Mouse (Mus musculus): ENCODE data around the gene Vegfa. TPM values are rescaled to one million over a fixed set of nuclear protein-coding genes. Genes with fewer than 3 reads are reported as not detected.

Gene Vegfa
- total RNA-seq, 2 experiments from 2014 or later: 137 to 152 TPM

DNA sequence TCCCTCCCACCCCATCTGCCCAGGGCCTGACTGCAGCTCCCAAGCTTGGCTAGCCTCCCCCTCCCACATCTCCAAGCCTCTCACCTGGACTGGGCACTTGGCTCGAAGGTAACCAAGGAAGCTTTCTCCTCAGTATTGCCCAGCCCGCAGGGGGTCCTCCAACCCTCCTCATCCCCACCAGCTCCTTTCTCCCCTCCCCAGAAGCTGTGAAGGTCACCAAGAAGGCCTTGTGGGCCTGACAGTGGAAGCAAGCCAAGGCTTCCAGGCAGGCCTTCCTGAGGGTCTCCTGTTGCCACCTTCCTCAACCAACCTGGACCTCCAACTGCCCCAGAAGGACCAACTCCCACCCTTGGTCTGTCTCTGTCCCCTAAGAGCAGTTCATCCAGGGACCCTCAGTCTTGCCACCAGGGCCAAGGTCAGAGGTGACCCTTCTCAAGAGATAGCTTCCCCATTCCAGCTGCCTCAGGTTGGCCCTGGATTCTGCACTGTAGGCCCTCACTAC, 3.1 kb downstream of the Vegfa start:
- intact Hi-C loops (cut with DNase I): loop anchor here (2.0 kb wide), 1 partner anchor 216 kb away; no protein-coding TSS in a partner anchor
- no peak for DNase-seq

GRCm38 (mm10) chr17:46028210-46029051, 3.7 kb downstream of the Vegfa start:
- intact Hi-C loops (cut with DNase I): loop anchor here (2.0 kb wide), 1 partner anchor 216 kb away; no protein-coding TSS in a partner anchor
- DNase-seq: no peak

DNA sequence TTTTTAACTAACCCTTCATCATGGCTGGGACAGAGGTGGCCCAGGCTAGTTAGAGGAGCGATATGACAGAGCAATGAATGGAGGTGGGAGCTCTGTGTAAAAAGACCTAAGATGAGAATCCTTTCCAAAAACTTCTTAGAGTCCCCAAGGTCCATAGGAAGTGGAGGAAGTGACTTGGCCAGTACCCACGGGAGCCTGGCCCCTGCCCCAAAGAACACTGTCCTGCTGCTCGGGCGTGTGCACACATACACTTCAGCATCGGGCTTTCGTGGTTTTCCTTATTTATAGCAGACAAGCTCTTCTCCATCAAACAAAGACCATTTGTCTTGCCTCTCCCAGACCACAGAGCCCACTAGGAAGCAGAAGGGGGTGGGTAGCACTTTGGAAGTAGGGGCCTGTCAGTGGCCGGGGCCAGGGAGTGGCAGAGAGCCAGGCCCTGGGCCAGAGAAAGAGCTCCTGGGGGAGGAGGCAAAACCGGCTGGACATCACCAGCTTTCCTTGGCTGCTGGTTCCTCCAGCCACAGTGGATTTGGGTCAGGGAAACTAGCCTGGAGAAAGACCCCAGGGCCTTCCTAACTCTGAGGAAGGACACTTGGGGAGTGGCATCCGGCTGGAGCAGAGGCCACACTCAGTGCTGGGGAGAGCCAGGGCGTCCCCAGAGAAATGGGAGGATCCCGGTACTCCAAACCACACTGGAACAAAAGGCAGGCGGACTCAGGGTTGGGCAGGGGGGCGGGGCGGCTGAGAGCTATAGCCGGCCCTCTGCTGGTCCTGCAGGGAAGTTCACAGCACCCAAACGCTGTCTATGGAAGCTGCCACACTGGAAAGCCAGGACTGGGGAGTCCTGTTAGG, 4.9 kb downstream of the Vegfa start:
- intact Hi-C loops (cut with DNase I): no loop called here
- DNase-seq: peak; percentile 62 to 67

GRCm38 (mm10) chr17:46025927-46026668, 6.1 kb downstream of the Vegfa start:
- intact Hi-C loops (cut with DNase I): no loop called here

DNA sequence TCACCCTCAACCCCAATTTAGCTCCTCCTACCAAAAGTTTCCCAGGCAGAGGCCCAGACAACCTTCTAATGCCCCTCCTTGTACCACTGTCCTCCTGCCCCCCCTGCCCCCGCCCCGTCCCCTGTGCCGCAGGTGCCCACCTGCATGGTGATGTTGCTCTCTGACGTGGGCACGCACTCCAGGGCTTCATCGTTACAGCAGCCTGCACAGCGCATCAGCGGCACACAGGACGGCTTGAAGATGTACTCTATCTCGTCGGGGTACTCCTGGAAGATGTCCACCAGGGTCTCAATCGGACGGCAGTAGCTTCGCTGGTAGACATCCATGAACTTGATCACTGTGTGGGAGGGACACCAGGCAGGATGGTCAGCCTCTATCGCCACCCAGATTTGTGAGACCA, 7.0 kb downstream of the Vegfa start:
- intact Hi-C loops (cut with DNase I): no loop called here

More at GRCm38 (mm10) chr17:46025927-46026668, 6.1 kb downstream of the Vegfa start:
- no peak for DNase-seq

DNA sequence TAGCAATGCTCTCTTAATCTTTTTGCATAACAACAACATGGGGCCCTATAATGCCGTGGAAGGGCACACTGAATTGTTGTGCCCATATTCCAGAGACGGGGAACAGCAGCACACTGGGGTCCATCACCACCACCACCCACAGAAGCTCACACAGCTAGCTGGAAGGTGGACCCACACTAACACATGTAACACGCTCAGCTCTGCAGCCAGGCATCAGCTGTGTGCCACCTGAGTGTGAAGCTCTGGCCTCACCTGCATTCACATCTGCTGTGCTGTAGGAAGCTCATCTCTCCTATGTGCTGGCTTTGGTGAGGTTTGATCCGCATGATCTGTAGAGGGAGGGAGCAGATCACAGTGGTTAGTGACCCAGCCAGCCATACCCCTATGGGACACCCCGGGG, 8.0 kb downstream of the Vegfa start:
- intact Hi-C loops (cut with DNase I): no loop called here
- no peak for DNase-seq

More for the DNA sequence above, 7.0 kb downstream of the Vegfa start:
- DNase-seq: no peak

GRCm38 (mm10) chr17:46023572-46023971, 8.6 kb downstream of the Vegfa start:
- no peak for DNase-seq
- intact Hi-C loops (cut with DNase I): no loop called here

- intact Hi-C loops (cut with DNase I): no loop called here
- DNase-seq: no peak
Measured at GRCm38 (mm10) chr17:46022934-46023333, 9.2 kb downstream of the Vegfa start.

- DNase-seq: no peak
- intact Hi-C loops (cut with DNase I): no loop called here
Measured at GRCm38 (mm10) chr17:46022427-46022826, 9.7 kb downstream of the Vegfa start.

DNA sequence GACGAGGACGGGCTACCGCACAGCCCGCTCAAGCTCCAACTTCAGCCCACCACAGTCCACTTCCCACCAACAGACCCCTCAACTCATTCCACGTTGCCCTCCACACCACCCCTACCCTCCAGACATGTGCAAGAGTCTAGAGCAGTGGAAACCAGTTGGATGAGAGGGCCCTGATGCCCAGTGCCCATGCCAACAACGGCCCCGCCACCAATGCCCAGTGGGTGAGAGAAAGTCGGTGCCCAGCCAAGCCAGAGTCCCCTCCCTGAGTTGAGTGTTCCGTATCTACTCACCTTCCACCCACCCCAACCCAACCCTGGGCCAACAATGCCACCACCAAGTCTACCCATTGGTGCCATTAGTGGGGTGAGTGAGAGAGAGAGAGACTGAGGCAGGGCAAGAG, 10.4 kb downstream of the Vegfa start:
- no peak for DNase-seq
- intact Hi-C loops (cut with DNase I): no loop called here

GRCm38 (mm10) chr17:46021173-46021572, 11.0 kb downstream of the Vegfa start:
- no peak for DNase-seq
- intact Hi-C loops (cut with DNase I): no loop called here

DNA sequence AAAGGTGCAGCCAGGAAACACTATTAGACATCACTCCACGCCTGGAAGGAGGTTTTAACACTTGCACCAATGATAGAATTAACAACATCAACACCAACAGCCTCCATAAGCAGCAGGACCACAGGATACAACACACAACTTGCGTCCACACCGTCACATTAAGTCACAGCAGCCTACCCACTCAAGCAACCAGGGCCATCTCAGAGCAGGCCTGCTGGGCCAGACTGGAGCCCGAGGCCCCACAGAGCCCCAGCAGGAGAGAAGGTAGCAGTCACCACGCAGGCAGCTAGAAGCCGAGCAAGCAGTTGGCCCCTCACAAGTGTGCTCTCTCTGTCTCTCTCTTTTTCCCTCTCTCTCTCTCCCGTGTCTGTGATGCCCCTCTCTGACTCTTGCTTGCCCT, 11.6 kb downstream of the Vegfa start:
- no peak for DNase-seq
- intact Hi-C loops (cut with DNase I): no loop called here

DNA sequence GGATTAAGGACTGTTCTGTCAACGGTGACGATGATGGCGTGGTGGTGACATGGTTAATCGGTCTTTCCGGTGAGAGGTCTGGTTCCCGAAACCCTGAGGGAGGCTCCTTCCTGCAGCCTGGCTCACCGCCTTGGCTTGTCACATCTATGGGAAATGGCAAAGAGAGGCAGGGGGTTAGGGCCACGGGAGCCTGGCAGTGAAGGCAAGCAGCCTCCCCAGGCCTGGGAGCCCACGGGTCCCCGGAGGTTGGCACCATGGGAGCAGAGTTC, 13.5 kb downstream of the Vegfa start:
- DNase-seq: no peak
- intact Hi-C loops (cut with DNase I): no loop called here

DNA sequence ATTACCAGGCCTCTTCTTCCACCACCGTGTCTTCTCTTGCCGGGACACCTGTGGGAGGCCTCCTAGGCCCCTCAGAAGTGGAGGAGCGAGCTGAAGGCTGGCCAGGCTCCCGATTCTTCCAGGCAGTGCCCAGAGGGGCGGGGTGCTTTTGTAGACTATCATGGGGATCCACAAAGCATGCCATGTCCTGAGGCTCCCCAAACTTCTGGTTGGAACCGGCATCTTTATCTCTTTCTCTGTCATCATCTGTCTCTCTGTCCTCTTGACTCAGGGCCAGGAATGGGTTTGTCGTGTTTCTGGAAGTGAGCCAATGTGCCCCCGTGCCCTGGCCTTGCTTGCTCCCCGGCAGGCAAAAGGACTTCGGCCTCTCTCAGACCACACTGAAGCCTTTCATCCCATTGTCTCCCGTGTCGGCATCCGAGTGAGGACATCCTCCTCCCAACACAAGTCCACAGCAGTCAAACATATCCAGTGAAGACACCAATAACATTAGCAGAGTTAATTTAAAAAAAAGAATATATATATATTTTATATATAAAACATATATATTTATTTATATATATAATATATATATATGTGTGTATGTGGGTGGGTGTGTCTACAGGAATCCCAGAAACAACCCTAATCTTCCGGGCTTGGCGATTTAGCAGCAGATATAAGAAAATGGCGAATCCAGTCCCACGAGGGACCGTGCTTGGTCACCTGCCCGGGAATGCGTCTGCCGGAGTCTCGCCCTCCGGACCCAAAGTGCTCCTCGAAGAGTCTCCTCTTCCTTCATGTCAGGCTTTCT, 14.0 kb downstream of the Vegfa start:
- intact Hi-C loops (cut with DNase I): no loop called here
- DNase-seq: no peak

DNA sequence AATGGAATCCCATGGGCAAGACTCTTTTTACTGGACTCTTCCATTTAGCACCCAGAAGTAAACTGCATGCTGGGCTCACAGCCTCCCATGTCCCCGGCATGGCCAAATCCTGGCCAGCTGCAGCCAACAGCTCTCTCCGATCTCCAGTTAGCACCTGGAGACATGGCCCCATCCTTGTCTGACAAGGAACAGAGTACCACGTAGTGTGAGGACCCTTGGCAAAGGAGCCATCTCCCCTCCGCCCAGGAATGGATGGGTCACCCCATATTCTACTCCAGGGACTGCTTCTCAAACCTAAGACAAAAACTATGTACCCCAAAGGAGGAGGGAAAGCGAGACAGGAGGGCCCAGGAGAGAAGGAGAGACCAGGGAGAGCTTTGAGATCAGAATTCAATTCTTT, 15.6 kb downstream of the Vegfa start:
- intact Hi-C loops (cut with DNase I): no loop called here
- DNase-seq: no peak

DNA sequence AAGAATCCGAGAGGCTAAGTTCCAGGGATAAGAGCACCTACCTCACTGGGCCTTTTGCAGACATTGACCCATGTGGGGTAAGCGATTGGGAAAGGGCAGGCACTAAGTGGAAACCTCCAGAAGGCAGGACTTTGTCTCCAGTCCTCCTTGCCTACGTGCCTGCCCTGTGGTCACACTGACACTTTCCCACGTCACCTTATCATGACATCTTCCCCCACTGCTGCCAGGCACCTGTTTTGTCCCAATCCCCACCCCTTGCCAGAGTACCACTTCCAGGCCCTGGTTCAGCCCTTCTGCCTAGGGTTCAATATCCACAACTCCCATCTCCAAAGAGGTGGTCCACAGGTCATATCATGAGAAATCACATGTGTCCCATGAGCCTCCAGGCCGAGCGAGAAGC, 16.2 kb downstream of the Vegfa start:
- intact Hi-C loops (cut with DNase I): no loop called here
- DNase-seq: no peak

- intact Hi-C loops (cut with DNase I): loop anchor here (5.0 kb wide), 1 partner anchor 78 kb away; no protein-coding TSS in a partner anchor
- no peak for DNase-seq
Measured at GRCm38 (mm10) chr17:46014935-46015334, 17.2 kb downstream of the Vegfa start.

DNA sequence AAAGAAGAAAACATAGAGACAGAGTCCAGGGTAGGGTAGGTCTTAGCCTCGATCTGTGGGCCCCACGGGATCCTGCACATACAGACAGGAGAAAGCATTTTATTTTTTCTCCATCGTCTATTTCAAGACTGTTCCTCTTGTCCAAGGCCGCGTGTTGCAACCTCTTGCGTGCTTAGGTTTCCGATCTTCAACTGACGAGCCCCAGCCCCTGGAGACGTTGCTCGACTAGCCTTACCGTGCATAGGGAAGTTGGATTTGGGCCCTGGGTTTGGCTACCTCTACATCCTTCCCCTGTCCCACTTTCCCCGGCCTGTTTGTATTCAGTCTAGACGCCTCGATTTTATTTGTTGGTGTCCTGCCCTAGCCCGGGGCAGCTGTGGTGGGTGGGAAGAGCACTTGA, 18.6 kb downstream of the Vegfa start:
- no peak for DNase-seq
- intact Hi-C loops (cut with DNase I): loop anchor here (5.0 kb wide), 1 partner anchor 76 kb away; no protein-coding TSS in a partner anchor

DNA sequence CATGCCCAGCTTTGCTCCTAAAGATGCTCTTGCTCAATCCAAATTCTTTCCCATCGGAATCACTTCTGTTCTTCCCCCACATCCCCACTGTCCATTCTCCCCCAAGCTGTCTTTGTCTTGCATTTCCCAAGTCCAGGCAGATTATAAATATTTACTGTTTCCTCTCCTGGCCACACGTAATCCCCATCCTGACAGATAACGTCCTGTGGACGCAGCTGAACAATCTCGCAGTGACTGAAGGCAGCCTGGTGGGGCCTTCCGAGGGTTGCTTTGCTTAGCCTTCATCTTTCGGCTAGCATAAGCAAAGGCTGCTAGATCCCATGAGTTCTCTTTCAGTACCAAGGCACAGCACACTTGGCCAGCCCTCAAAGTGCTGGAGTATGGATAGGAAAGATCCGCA, 20.0 kb downstream of the Vegfa start:
- intact Hi-C loops (cut with DNase I): loop anchor here (5.0 kb wide), 1 partner anchor 75 kb away; no protein-coding TSS in a partner anchor
- no peak for DNase-seq

DNA sequence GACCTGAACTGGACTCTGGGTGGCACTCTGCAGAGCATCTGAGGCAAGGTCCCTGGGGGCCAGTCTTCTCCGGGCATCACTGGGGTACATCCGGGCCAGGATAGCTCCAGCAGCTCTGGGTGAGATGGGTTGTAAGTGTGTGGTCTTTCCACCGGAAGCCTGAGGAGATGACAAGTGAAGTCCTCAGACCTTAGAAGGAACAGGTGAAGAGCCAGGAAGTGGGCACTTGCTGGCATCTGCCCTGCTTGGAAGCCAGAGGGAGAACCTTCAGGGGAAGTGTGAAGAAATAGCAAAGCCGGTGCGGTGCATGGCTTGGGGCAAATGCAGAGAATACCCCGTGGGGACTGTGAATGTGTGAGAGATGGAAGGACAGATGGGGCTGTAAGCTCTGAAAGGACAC, 21.7 kb downstream of the Vegfa start:
- no peak for DNase-seq
- intact Hi-C loops (cut with DNase I): loop anchor here (5.0 kb wide), 1 partner anchor 73 kb away; no protein-coding TSS in a partner anchor
